Mouse (Mus musculus) C2C12 (cell line): ENCODE measurements around the gene Ankfn1. TPM values are rescaled to one million over a fixed set of nuclear protein-coding genes. Genes with fewer than 3 reads are reported as not detected.

Experiments
- H3K27me3 ChIP-seq: one replicate; pipeline ENCODE4 v1.6.1; 2011; ENCODE audit not compliant: control insufficient read depth, insufficient read depth, insufficient read length
- H3K36me3 ChIP-seq: one replicate; pipeline ENCODE4 v1.6.1; 2011; ENCODE audit not compliant: control insufficient read depth, insufficient read depth
- H3K4me3 ChIP-seq: one replicate; pipeline ENCODE4 v1.5.1; 2011; ENCODE audit warnings: mild to moderate bottlenecking, control low read depth; ENCODE audit not compliant: poor library complexity, insufficient read depth, severe bottlenecking
- H3K79me2 ChIP-seq: one replicate; pipeline ENCODE4 v1.6.1; 2011; ENCODE audit not compliant: control insufficient read depth, insufficient read depth
- H3K79me3 ChIP-seq: one replicate; pipeline ENCODE4 v1.6.1; 2011; ENCODE audit warnings: low read depth, control low read depth
- H3ac ChIP-seq: one replicate; pipeline ENCODE3; 2011; ENCODE audit warnings: low read depth; ENCODE audit not compliant: control insufficient read depth, insufficient read length
- CEBPB ChIP-seq: IDR thresholded peaks from one replicate; pipeline ENCODE4 v1.6.1; 2011; ENCODE audit warnings: low read depth, mild to moderate bottlenecking, control low read depth, moderate library complexity
- CTCF ChIP-seq: IDR thresholded peaks from one replicate; pipeline ENCODE4 v1.5.1; 2011; ENCODE audit not compliant: control insufficient read depth, insufficient read depth, insufficient read length
- FOSL1 ChIP-seq: IDR thresholded peaks from one replicate; pipeline ENCODE4 v1.8.0; 2011; ENCODE audit warnings: mild to moderate bottlenecking, low read length; ENCODE audit not compliant: poor library complexity, insufficient read depth, severe bottlenecking
- MAX ChIP-seq: IDR thresholded peaks from one replicate; pipeline ENCODE4 v1.6.1; 2011; ENCODE audit warnings: mild to moderate bottlenecking, control low read depth
- MYOD1 ChIP-seq: IDR thresholded peaks from one replicate; pipeline ENCODE4 v1.6.1; 2011; ENCODE audit warnings: low read depth; ENCODE audit not compliant: control insufficient read depth, insufficient read length
- MYOG ChIP-seq: IDR thresholded peaks from one replicate; pipeline ENCODE4 v1.6.1; 2011; ENCODE audit not compliant: control insufficient read depth, insufficient read length; ENCODE audit errors: extremely low read depth
- USF1 ChIP-seq: IDR thresholded peaks from one replicate; pipeline ENCODE4 v1.6.1; 2011; ENCODE audit warnings: low read depth, mild to moderate bottlenecking, control low read depth, moderate library complexity
- polyA plus RNA-seq: library from polyadenylated mRNA; unstranded; fragments of >200 nt; fragmentation: generic; extraction: Trizol; gene quantifications from one replicate; pipeline ENCODE4 v1.2.1, GENCODE M21; 2012; ENCODE audit warnings: missing spikeins

Ankfn1 gene
- polyA plus RNA-seq, 1 experiment = not detected

GRCm38 (mm10) chr11:89465381-89465780 lies 312.1 kb downstream of the Ankfn1 start:
- H3K79me3 ChIP-seq = no peaks in the 10 kb centered on the region
- no peaks in the 10 kb centered on the region for H3K79me2 ChIP-seq
- H3ac ChIP-seq = no peak overlapping the region
- no peak overlapping the region for H3K4me3 ChIP-seq
- H3K27me3 ChIP-seq = no peaks in the 10 kb centered on the region
- no peaks in the 10 kb centered on the region for H3K36me3 ChIP-seq
- no peak for TF ChIP-seq CTCF
- no peak for TF ChIP-seq CEBPB
- no peak for TF ChIP-seq USF1
- TF ChIP-seq MAX = no peak
- TF ChIP-seq FOSL1 = no peak
- no peak for TF ChIP-seq MYOG
- TF ChIP-seq MYOD1 = no peak

- no peaks in the 10 kb centered on the region for H3K27me3 ChIP-seq
- no peaks in the 10 kb centered on the region for H3K79me3 ChIP-seq
- TF ChIP-seq CTCF (no peak), MAX (no peak), CEBPB (no peak), MYOG (no peak), FOSL1 (no peak), USF1 (no peak), MYOD1 (no peak)
- no peaks in the 10 kb centered on the region for H3K79me2 ChIP-seq
- no peak overlapping the region for H3ac ChIP-seq
- H3K36me3 ChIP-seq = no peaks in the 10 kb centered on the region
- H3K4me3 ChIP-seq = no peak overlapping the region
These were observed 315.2 kb downstream of the Ankfn1 start for GRCm38 (mm10) chr11:89462216-89462615.

GRCm38 (mm10) chr11:89459437-89459836 lies 318.0 kb downstream of the Ankfn1 start:
- TF ChIP-seq MYOD1 (no peak), CTCF (no peak), MYOG (no peak), CEBPB (no peak), MAX (no peak), FOSL1 (no peak), USF1 (no peak)
- Histone ChIP-seq H3K79me3 (no peaks in the 10 kb centered on the region), H3K4me3 (no peak overlapping the region), H3K36me3 (no peaks in the 10 kb centered on the region), H3K79me2 (no peaks in the 10 kb centered on the region), H3K27me3 (no peaks in the 10 kb centered on the region), H3ac (no peak overlapping the region)

GRCm38 (mm10) chr11:89455647-89456231 lies 321.7 kb downstream of the Ankfn1 start:
- no peak overlapping the region for H3ac ChIP-seq
- TF ChIP-seq FOSL1 (no peak), MYOD1 (no peak), CTCF (no peak), USF1 (no peak), MYOG (no peak)
- no peak overlapping the region for H3K4me3 ChIP-seq
- no peaks in the 10 kb centered on the region for H3K79me2 ChIP-seq
- H3K36me3 ChIP-seq = no peaks in the 10 kb centered on the region
- no peaks in the 10 kb centered on the region for H3K79me3 ChIP-seq
- H3K27me3 ChIP-seq = no peaks in the 10 kb centered on the region

- Histone ChIP-seq H3K4me3 (no peak overlapping the region), H3K36me3 (no peaks in the 10 kb centered on the region), H3ac (no peak overlapping the region), H3K79me2 (no peaks in the 10 kb centered on the region), H3K79me3 (no peaks in the 10 kb centered on the region), H3K27me3 (no peaks in the 10 kb centered on the region)
- TF ChIP-seq MYOD1 = no peak
- TF ChIP-seq FOSL1 = no peak
- no peak for TF ChIP-seq USF1
- no peak for TF ChIP-seq CEBPB
- TF ChIP-seq CTCF = no peak
- no peak for TF ChIP-seq MAX
- TF ChIP-seq MYOG = no peak
These were observed 322.8 kb downstream of the Ankfn1 start for GRCm38 (mm10) chr11:89454702-89455101.

GRCm38 (mm10) chr11:89452862-89453261 lies 324.6 kb downstream of the Ankfn1 start:
- TF ChIP-seq MYOD1 = no peak
- TF ChIP-seq FOSL1 = no peak
- no peak for TF ChIP-seq CEBPB
- TF ChIP-seq MYOG = no peak
- TF ChIP-seq USF1 = no peak
- TF ChIP-seq MAX = no peak
- TF ChIP-seq CTCF = no peak
- Histone ChIP-seq H3K27me3 (no peaks in the 10 kb centered on the region), H3K79me2 (no peaks in the 10 kb centered on the region), H3ac (no peak overlapping the region), H3K36me3 (no peaks in the 10 kb centered on the region), H3K79me3 (no peaks in the 10 kb centered on the region), H3K4me3 (no peak overlapping the region)
